Mouse (Mus musculus) neural tube, embryonic 12.5 days (tissue): ENCODE results near the gene Dusp14. TPM values are rescaled to one million over a fixed set of nuclear protein-coding genes. Genes with fewer than 3 reads are reported as not detected.

ENCODE experiments used
- ATAC-seq: fragments of 200-750 bp; cut with Nextera tagmentation; 2 replicates; pipeline ENCODE4 v1.8.0; 2017; ENCODE audit warnings: low read depth, mild to moderate bottlenecking, moderate TSS enrichment, moderate library complexity; ENCODE audit not compliant: low FRiP score
- H3K27ac ChIP-seq: fragments of 300-500 bp; sonication (generic); 2 replicates; pipeline ENCODE4 v1.5.1; 2016
- H3K27me3 ChIP-seq: fragments of 300-500 bp; sonication (generic); replicated peaks from 2 replicates; pipeline ENCODE4 v1.6.1; 2016; ENCODE audit warnings: mild to moderate bottlenecking
- H3K36me3 ChIP-seq: fragments of 300-500 bp; sonication (generic); 2 replicates; pipeline ENCODE4 v1.6.1; 2016; ENCODE audit warnings: mild to moderate bottlenecking
- H3K4me1 ChIP-seq: fragments of 300-500 bp; sonication (generic); 2 replicates; pipeline ENCODE4 v1.6.1; 2016
- H3K4me2 ChIP-seq: fragments of 300-500 bp; sonication (generic); replicated peaks from 2 replicates; pipeline ENCODE4 v1.6.1; 2016; ENCODE audit warnings: mild to moderate bottlenecking
- H3K4me3 ChIP-seq: fragments of 300-500 bp; sonication (generic); 2 replicates; pipeline ENCODE4 v1.5.1; 2016
- H3K9ac ChIP-seq: fragments of 300-500 bp; sonication (generic); 2 replicates; pipeline ENCODE4 v1.6.1; 2016; ENCODE audit warnings: mild to moderate bottlenecking
- H3K9me3 ChIP-seq: fragments of 300-500 bp; sonication (generic); 2 replicates; pipeline ENCODE4 v1.6.1; 2016; ENCODE audit warnings: mild to moderate bottlenecking
- WGBS: fragments of 180-500 bp; shearing (Covaris S2); methylation state at CpG from one replicate; pipeline ENCODE4 v1.1.7; 2016; 5-methylcytosine and 5-hydroxymethylcytosine counted together
- polyA plus RNA-seq: library from polyadenylated mRNA; unstranded; fragments of >200 nt; fragmentation: Nextera tagmentation; extraction: Ambion mirVana; gene quantifications from 2 replicates; pipeline ENCODE4 v1.2.1, GENCODE M21; 2016

The Dusp14 gene
- polyA plus RNA-seq, 1 experiment from 2014 or later: 12.4 TPM

DNA sequence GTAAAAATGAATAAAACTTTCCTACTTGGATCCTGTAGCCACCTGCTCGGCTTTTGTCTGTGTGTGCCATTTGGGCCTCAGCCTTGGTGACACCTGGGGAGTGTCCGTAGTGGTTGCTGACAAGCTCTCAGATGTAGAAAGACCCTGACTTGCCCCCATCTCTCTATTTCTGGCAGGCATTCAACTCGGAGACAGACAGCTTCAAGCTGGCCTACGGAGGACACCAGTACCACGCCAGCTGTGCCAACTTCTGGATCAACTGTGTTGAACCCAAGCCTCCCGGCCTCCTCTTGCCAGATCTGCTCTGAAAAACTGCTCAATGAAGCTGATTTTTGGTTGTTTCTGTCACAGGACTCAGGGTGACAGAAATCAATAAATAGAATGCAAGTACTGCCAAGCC is 28.4 kb downstream of the Dusp14 start:
- Histone ChIP-seq H3K27me3 (no peaks in the 10 kb centered on the region; the same call in 1 of the 2 replicates), H3K4me2 (no peak overlapping the region), H3K27ac (no peak overlapping the region), H3K4me1 (peaks cover 29% of the 10 kb centered on the region), H3K9me3 (no peaks in the 10 kb centered on the region), H3K4me3 (no peak overlapping the region), H3K36me3 (peaks cover 44% of the 10 kb centered on the region), H3K9ac (no peak overlapping the region)
- WGBS: 90% methylated on average over 6 of the region's 6 CpGs
- no peak for ATAC-seq

DNA sequence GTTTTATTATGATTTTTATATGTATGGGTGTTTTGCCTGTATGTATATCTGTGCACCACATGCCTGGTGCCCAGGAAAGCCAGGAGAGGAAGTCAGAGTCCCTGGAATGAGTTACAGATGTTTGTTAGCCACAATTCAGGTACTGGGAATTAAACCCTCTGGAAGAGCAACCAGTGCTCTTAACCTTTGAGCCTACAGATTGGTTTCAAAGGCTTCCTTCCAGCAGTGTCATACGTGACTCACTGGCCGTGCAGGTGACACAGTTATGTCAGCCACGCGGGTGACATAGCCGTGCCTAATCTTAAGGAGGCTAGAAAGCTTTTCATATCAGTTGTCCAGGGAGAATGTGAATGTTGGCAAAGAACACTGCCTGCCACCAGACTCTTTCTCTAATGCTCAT is 35.4 kb downstream of the Dusp14 start:
- Histone ChIP-seq H3K9me3 (no peaks in the 10 kb centered on the region), H3K4me2 (no peak overlapping the region), H3K4me1 (no peaks in the 10 kb centered on the region), H3K36me3 (peaks cover 64% of the 10 kb centered on the region), H3K27me3 (no peaks in the 10 kb centered on the region), H3K9ac (no peak overlapping the region), H3K4me3 (no peak overlapping the region), H3K27ac (no peak overlapping the region)
- 91% methylated on average over 5 of the region's 5 CpGs for WGBS
- ATAC-seq: no peak

DNA sequence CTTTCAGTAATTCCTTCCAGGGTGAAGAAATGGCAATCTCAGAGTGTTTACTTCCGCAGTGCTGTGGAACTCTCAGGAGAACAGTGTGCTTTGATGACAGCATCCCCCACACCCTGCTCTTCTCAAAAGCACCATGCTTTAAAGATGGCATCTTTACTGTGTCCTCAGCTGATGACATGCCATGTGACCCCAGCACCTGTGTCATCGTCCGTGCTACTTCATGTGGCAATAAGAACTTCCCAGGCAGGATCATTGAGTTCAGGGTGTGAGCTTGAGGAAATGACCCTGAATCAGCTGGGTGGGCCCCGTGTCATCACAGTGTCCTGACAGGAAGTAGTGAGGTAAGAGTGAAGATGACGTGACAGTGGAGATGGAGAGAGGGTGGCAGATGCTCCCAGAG is 36.5 kb downstream of the Dusp14 start:
- peaks cover 67% of the 10 kb centered on the region for H3K36me3 ChIP-seq
- H3K9ac ChIP-seq: no peak overlapping the region
- no peak overlapping the region for H3K4me3 ChIP-seq
- ATAC-seq: no peak
- H3K4me1 ChIP-seq: no peaks in the 10 kb centered on the region
- H3K27ac ChIP-seq: no peak overlapping the region
- H3K9me3 ChIP-seq: no peaks in the 10 kb centered on the region
- H3K27me3 ChIP-seq: no peaks in the 10 kb centered on the region
- WGBS: 84% methylated on average over 5 of the region's 5 CpGs
- H3K4me2 ChIP-seq: no peak overlapping the region

DNA sequence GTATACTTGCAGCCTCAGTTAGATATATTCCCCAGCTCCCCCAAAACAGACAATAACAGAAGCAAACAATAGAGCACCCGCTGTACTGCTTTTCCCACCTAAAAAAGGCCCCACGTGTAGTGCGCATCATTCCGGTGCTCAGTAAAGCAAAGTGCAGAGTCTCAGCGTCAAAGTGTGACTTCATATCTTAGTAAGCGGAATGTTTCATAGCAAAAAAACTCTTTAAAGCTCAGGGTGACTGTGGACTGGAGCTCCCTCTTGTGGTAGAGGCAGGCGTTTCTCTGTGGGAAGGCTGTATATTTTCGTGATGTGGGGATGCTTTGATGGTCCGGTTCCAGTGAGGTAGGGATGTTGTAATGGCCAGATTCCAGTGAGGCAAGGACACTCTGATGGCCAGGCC is 37.1 kb downstream of the Dusp14 start:
- Histone ChIP-seq H3K9ac (no peak overlapping the region), H3K27me3 (no peaks in the 10 kb centered on the region), H3K4me2 (no peak overlapping the region), H3K27ac (no peak overlapping the region), H3K9me3 (no peaks in the 10 kb centered on the region), H3K4me3 (no peak overlapping the region), H3K36me3 (peaks cover 72% of the 10 kb centered on the region), H3K4me1 (no peaks in the 10 kb centered on the region)
- 57% methylated on average over 9 of the region's 9 CpGs for WGBS
- ATAC-seq: no peak

DNA sequence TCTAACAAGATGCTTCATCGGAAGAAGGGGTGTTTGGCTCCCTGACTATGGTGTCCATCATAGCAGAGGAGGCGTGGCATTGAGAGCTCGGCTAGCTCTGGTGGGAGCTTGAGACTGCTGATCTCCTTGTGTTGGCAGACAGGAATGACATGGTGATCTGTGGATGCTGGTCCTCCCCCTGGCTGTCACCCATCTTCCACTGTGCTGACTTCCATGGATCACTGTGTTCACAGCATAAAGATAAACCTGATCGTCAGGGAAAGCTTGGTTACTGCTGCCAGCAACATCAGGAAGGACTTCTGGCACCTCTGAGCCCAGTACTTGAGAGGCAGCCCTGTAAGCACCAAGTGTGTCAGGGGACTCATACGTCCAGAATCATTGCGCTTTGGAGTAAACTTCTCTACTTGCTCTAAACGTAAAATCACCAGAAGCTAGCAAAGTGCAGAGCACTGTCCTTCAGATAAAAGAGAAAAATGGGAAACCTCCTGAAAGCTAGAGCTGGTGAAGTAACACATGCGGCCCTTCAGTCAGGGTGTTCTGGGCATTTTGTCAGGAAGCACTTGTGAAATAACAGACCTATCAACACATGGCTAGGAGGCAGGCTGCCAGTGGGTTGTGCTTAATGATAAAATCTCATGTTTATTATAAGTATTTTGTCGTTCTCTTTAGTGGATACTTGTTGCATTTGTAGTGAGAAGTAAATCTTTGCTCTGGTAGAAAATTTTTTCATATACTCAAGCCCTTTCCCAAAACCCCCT is 40.6 kb downstream of the Dusp14 start:
- H3K9me3 ChIP-seq: no peaks in the 10 kb centered on the region
- ATAC-seq: no peak
- H3K27me3 ChIP-seq: no peaks in the 10 kb centered on the region
- H3K4me1 ChIP-seq: no peaks in the 10 kb centered on the region
- no peak overlapping the region for H3K4me3 ChIP-seq
- H3K27ac ChIP-seq: no peak overlapping the region
- H3K9ac ChIP-seq: no peak overlapping the region
- WGBS: 89% methylated on average over 9 of the region's 9 CpGs
- peaks cover 82% of the 10 kb centered on the region for H3K36me3 ChIP-seq
- H3K4me2 ChIP-seq: no peak overlapping the region

DNA sequence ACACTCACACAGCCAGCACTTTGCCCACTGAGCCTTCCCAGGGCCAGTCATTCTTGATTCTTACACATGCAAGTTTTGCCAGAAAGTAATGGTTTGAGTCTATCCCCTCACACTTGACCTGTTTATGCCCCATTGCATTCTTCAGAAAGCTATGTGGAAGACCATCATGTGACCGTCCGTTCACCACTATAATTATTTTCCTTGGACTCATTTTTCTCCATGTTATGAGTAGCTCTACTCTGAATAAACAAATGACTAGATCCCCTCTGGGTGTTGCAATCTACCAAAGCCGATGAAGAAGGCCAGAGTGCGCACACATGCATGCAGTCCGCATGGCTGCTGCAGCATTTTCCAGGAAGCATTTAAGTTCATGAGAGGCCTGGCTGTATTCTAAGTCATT is 41.8 kb downstream of the Dusp14 start:
- H3K36me3 ChIP-seq: peaks cover 87% of the 10 kb centered on the region
- no peaks in the 10 kb centered on the region for H3K9me3 ChIP-seq
- 96% methylated on average over 5 of the region's 5 CpGs for WGBS
- H3K27ac ChIP-seq: no peak overlapping the region
- H3K4me1 ChIP-seq: no peaks in the 10 kb centered on the region
- H3K27me3 ChIP-seq: no peaks in the 10 kb centered on the region
- H3K9ac ChIP-seq: no peak overlapping the region
- no peak overlapping the region for H3K4me2 ChIP-seq
- no peak for ATAC-seq
- H3K4me3 ChIP-seq: no peak overlapping the region

DNA sequence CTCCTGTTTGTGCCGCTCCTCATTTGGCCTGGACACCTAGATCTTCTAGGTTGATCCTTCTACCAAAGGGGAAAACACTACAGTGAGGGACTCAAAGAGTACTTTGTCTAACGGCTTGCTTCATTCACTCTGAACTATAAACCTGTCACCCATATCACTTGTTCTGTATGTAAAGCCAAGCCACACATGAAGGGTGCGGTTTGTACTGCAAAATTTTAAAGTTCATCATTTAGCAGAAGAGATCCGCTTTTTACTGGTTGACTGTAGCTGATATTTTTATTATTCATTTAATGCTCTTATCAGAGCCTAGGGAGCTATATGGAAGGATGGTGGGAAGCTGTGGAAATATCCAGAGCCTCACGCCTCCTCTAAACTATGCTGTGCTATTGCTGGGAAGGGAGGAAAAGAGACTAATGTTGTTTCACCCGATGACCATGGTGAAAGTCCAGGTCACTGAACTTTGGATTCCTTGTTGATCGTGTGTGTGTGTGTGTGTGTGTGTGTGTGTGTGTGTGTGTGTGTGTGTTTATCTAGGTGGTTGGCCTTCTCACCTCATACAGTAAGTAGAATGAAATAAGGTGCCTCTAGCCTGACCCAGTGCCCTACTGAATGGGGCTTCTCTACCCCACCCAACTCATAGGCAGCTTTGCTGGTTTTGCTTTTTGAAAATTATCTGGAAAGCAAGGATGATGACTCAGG is 52.1 kb downstream of the Dusp14 start:
- H3K9me3 ChIP-seq: no peaks in the 10 kb centered on the region
- no peak overlapping the region for H3K4me3 ChIP-seq
- no peaks in the 10 kb centered on the region for H3K27me3 ChIP-seq
- no peak overlapping the region for H3K9ac ChIP-seq
- H3K36me3 ChIP-seq: peaks cover 34% of the 10 kb centered on the region
- no peak overlapping the region for H3K4me2 ChIP-seq
- ATAC-seq: no peak
- H3K4me1 ChIP-seq: peaks cover 10% of the 10 kb centered on the region
- WGBS: 84% methylated on average over 7 of the region's 7 CpGs
- H3K27ac ChIP-seq: no peak overlapping the region

DNA sequence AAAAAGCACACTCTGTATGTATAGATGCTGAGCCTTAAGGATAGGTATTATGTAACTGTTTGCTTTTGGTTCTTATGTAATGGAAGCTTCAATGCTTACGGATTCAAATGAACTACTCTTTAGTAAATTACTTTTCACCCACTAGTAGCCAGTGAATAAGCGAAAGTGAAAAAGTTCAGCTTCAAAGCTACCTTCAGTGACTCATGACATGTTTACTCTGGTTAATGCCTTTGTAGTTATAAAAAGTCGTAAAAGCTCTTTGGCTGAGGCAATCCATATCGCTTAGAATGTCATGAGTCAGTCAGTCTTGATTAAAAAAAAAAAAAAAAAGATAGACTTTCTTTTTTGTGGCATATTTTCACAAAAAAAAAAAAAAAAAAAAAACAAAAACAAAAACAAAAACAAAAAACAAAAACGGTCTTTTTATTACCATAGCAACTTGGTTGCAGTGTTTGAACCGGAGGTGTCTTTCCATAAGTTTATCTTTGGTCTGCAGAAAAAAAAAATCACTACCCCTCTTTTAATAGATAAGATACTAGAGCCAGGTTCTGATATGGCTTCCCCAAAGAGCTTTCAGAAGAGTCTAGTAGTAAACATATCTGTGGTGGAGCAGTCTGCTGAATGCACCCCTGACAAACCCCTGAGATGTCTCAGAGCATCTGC is 52.8 kb downstream of the Dusp14 start:
- peaks cover 27% of the 10 kb centered on the region for H3K36me3 ChIP-seq
- H3K4me2 ChIP-seq: no peak overlapping the region
- no peak for ATAC-seq
- no peak overlapping the region for H3K9ac ChIP-seq
- no peak overlapping the region for H3K27ac ChIP-seq
- H3K4me1 ChIP-seq: peaks cover 16% of the 10 kb centered on the region
- no peaks in the 10 kb centered on the region for H3K27me3 ChIP-seq
- WGBS: 75% methylated on average over 6 of the region's 6 CpGs
- no peaks in the 10 kb centered on the region for H3K9me3 ChIP-seq
- H3K4me3 ChIP-seq: no peak overlapping the region

DNA sequence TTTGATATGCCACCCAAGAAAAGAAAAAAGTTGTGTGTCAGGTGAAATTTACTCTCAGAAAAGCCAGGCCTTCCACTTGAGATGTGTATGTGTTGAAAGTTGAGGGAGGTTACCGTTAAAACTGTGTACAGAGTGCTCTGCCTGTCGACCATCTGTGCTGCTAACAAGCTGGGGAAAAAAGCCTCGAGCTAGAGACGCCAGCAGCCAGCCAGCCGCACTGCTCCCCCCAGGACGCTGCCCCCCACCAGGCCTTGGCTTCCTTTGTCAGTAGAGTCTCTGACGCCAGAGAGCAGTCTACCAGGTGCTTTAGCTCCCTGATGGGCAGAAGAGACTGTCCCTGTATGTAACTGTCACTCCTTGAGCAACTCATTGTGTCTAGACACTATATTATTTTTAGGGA is 56.0 kb downstream of the Dusp14 start:
- Histone ChIP-seq H3K27me3 (no peaks in the 10 kb centered on the region), H3K4me1 (peaks cover 24% of the 10 kb centered on the region), H3K9ac (no peak overlapping the region), H3K27ac (no peak overlapping the region), H3K36me3 (peaks cover 26% of the 10 kb centered on the region), H3K4me2 (peak overlapping the region; percentile 20; the same call in 1 of the 2 replicates), H3K4me3 (no peak overlapping the region), H3K9me3 (no peaks in the 10 kb centered on the region)
- 14% methylated on average over 7 of the region's 7 CpGs for WGBS
- no peak for ATAC-seq

DNA sequence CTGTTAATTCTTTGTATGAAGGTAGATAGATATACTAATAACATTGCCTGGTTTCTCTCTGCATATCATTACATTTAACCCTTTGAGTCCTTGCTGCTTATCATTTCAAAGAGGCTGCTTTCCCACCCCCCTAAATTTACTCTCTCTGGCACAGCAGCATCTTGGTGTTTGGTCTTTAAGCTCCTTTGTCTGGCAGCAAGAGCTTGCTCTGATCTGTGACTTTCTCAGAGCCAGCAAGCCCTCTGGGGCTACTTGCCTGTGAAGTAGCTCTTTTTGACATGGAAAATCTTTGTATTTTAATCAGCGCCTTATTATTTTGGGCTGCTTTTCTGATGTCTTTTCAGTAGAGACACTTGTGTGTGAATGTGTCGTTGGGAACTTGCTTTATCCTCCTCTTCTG is 57.5 kb downstream of the Dusp14 start:
- Histone ChIP-seq H3K27ac (no peak overlapping the region), H3K9ac (no peak overlapping the region), H3K27me3 (no peaks in the 10 kb centered on the region), H3K4me2 (0 out of 2 replicates have a peak overlapping the region, but pooled peaks have one; percentile 9), H3K9me3 (no peaks in the 10 kb centered on the region), H3K36me3 (peaks cover 34% of the 10 kb centered on the region), H3K4me3 (no peak overlapping the region), H3K4me1 (peaks cover 24% of the 10 kb centered on the region)
- ATAC-seq: no peak
- 38% methylated on average over 2 of the region's 2 CpGs for WGBS

DNA sequence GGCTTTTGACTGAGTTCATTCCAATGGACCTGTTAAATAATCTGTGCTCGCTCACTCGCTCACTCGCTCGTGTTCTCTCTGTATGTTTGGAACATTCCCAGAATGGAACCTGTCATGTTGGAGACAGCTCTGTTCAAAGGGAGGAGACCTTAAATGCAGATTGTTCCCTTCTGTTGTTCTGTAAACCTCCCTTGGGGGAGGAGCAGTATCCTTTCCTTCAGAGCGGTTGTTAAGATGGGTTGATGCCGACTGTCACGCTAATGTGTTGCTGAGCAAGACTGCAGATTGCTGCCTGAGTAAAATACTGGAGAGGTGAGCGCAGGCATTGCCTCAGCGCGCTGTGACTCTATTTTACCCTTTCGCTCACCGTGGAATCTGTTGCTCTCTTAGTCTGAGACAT is 58.0 kb downstream of the Dusp14 start:
- H3K4me1 ChIP-seq: peaks cover 24% of the 10 kb centered on the region
- H3K27ac ChIP-seq: no peak overlapping the region
- H3K9ac ChIP-seq: no peak overlapping the region
- H3K9me3 ChIP-seq: no peaks in the 10 kb centered on the region
- H3K36me3 ChIP-seq: peaks cover 38% of the 10 kb centered on the region
- WGBS: 17% methylated on average over 12 of the region's 12 CpGs
- H3K27me3 ChIP-seq: no peaks in the 10 kb centered on the region
- no peak for ATAC-seq
- H3K4me2 ChIP-seq: peak overlapping the region; percentile 9; the same call in 1 of the 2 replicates
- no peak overlapping the region for H3K4me3 ChIP-seq

DNA sequence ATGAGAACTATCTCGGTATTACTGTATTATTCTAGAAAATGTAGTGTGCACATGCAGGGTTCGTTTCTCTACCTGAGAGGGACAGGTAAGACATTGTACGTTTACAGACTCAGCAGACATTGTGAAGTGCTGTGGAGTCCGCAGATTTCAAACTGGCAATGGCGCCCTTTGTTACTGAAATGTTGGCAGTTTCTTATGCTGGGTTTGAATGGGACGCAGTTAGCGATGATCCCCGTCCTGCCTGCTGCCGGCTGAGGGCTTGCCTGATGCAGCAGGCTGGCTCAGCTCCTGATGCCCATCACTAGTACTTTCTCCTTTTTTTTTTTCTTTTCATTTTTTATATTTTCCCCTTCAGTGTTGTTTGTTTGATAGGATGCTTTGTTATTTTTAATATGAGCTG is 58.6 kb downstream of the Dusp14 start:
- no peaks in the 10 kb centered on the region for H3K27me3 ChIP-seq
- WGBS: 70% methylated on average over 9 of the region's 9 CpGs
- no peaks in the 10 kb centered on the region for H3K9me3 ChIP-seq
- peaks cover 24% of the 10 kb centered on the region for H3K4me1 ChIP-seq
- H3K36me3 ChIP-seq: peaks cover 44% of the 10 kb centered on the region
- no peak overlapping the region for H3K4me2 ChIP-seq
- H3K27ac ChIP-seq: no peak overlapping the region
- ATAC-seq: no peak
- H3K9ac ChIP-seq: no peak overlapping the region
- no peak overlapping the region for H3K4me3 ChIP-seq
